7 mouse cellular contexts compared by ENCODE assay signal in genomic region chr6:30549231-30549761, GRCm38 (mm10). TPM values are rescaled to one million over a fixed set of nuclear protein-coding genes. Genes with fewer than 3 reads are reported as not detected.
DNase-seq lines count a peak whose midpoint lies in the region; ATAC-seq and TF ChIP-seq lines count a peak whose summit lies in the region.

No protein-coding gene starts in this region.

- H3K27ac ChIP-seq in ES-Bruce4 (ENCODE audit: insufficient read depth, low read length), result peak overlapping the region; percentile 53; the same call in 1 of the 2 replicates
- H3K27ac ChIP-seq in forebrain, embryonic 14.5 days (ENCODE audit: low read depth, low read length), result peak overlapping the region; percentile 55
- peak overlapping the region; percentile 92 for H3K27ac ChIP-seq in limb, embryonic 15.5 days
- peak overlapping the region; percentile 61 for H3K27ac ChIP-seq in stomach, embryonic 16.5 days (ENCODE audit: low read length)

- H3ac ChIP-seq in C2C12 (ENCODE audit: control insufficient read depth, insufficient read length, low read depth), result no peak overlapping the region

- no peaks in the 10 kb centered on the region for H3K79me2 ChIP-seq in C2C12 (ENCODE audit: control insufficient read depth, insufficient read depth)

- H3K9ac ChIP-seq in ES-Bruce4 (ENCODE audit: low read depth, poor library complexity, severe bottlenecking), result peak overlapping the region; percentile 15; the same call in 1 of the 2 replicates
- H3K9ac ChIP-seq in forebrain, embryonic 14.5 days (ENCODE audit: low read length), result no peak overlapping the region
- H3K9ac ChIP-seq in limb, embryonic 15.5 days, result no peak overlapping the region
- peak overlapping the region; percentile 15; the same call in 1 of the 2 replicates for H3K9ac ChIP-seq in stomach, embryonic 16.5 days (ENCODE audit: low read length)

- H3K4me3 ChIP-seq in C2C12 (ENCODE audit: insufficient read depth, poor library complexity, severe bottlenecking), result no peak overlapping the region
- H3K4me3 ChIP-seq in ES-Bruce4 (ENCODE audit: low read depth, low read length), result no peak overlapping the region
- H3K4me3 ChIP-seq in forebrain, embryonic 14.5 days (ENCODE audit: low read depth, low read length), result no peak overlapping the region
- H3K4me3 ChIP-seq in limb, embryonic 15.5 days, result no peak overlapping the region
- H3K4me3 ChIP-seq in stomach, embryonic 16.5 days (replicated peaks; ENCODE audit: low read length), result no peak overlapping the region

- TF ChIP-seq CTCF in C2C12 (IDR thresholded peaks at IDR 0.05; ENCODE audit: control insufficient read depth, insufficient read depth, insufficient read length) (no peak), ES-Bruce4 (IDR thresholded peaks at IDR 0.05; ENCODE audit: low read depth, low read length) (no peak)

- TF ChIP-seq EP300 in ES-Bruce4 (IDR thresholded peaks at IDR 0.05; ENCODE audit: insufficient read depth, low read depth, low read length), result no peak

- H3K4me1 ChIP-seq in ES-Bruce4 (ENCODE audit: control insufficient read depth, insufficient read depth, low read length), result no peaks in the 10 kb centered on the region
- H3K4me1 ChIP-seq in forebrain, embryonic 14.5 days (ENCODE audit: control insufficient read depth, insufficient read depth, low read length), result peaks cover 33% of the 10 kb centered on the region
- peaks cover 60% of the 10 kb centered on the region for H3K4me1 ChIP-seq in limb, embryonic 15.5 days
- H3K4me1 ChIP-seq in stomach, embryonic 16.5 days (ENCODE audit: control insufficient read depth, insufficient read depth, low read length), result peaks cover 15% of the 10 kb centered on the region

- TF ChIP-seq POLR2A in ES-Bruce4 (IDR thresholded peaks at IDR 0.05; ENCODE audit: insufficient read depth, low read length), result no peak

- no peaks in the 10 kb centered on the region for H3K79me3 ChIP-seq in C2C12 (ENCODE audit: low read depth)

- H3K4me2 ChIP-seq in forebrain, embryonic 14.5 days (ENCODE audit: low read length), result peak overlapping the region; percentile 6; the same call in 1 of the 2 replicates
- peak overlapping the region; percentile 28 for H3K4me2 ChIP-seq in limb, embryonic 15.5 days
- H3K4me2 ChIP-seq in stomach, embryonic 16.5 days (ENCODE audit: low read depth, low read length), result 0 out of 2 replicates have a peak overlapping the region, but pooled peaks have one; percentile 10

- no peaks in the 10 kb centered on the region for H3K36me3 ChIP-seq in C2C12 (ENCODE audit: control insufficient read depth, insufficient read depth)
- H3K36me3 ChIP-seq in ES-Bruce4 (ENCODE audit: control insufficient read depth, insufficient read depth, low read length, poor library complexity, severe bottlenecking), result no peaks in the 10 kb centered on the region
- no peaks in the 10 kb centered on the region for H3K36me3 ChIP-seq in forebrain, embryonic 14.5 days (ENCODE audit: control insufficient read depth, insufficient read depth, low read length)
- H3K36me3 ChIP-seq in limb, embryonic 15.5 days, result no peaks in the 10 kb centered on the region
- no peaks in the 10 kb centered on the region for H3K36me3 ChIP-seq in stomach, embryonic 16.5 days (ENCODE audit: control insufficient read depth, insufficient read depth, low read length)

- no peaks in the 10 kb centered on the region for H3K27me3 ChIP-seq in C2C12 (ENCODE audit: control insufficient read depth, insufficient read depth, insufficient read length)
- no peaks in the 10 kb centered on the region for H3K27me3 ChIP-seq in ES-Bruce4 (ENCODE audit: control insufficient read depth, insufficient read depth, low read length, poor library complexity, severe bottlenecking)
- H3K27me3 ChIP-seq in forebrain, embryonic 14.5 days (replicated peaks; ENCODE audit: control insufficient read depth, insufficient read depth, low read length), result no peaks in the 10 kb centered on the region
- H3K27me3 ChIP-seq in limb, embryonic 15.5 days, result no peaks in the 10 kb centered on the region
- H3K27me3 ChIP-seq in stomach, embryonic 16.5 days (ENCODE audit: control insufficient read depth, insufficient read depth, low read length), result no peaks in the 10 kb centered on the region

- H3K9me3 ChIP-seq in ES-Bruce4 (replicated peaks; ENCODE audit: control insufficient read depth, insufficient read depth, low read length, poor library complexity, severe bottlenecking), result no peaks in the 10 kb centered on the region
- H3K9me3 ChIP-seq in forebrain, embryonic 14.5 days (replicated peaks; ENCODE audit: control insufficient read depth, low read length), result no peaks in the 10 kb centered on the region
- no peaks in the 10 kb centered on the region for H3K9me3 ChIP-seq in limb, embryonic 15.5 days
- no peaks in the 10 kb centered on the region for H3K9me3 ChIP-seq in stomach, embryonic 16.5 days (replicated peaks; ENCODE audit: control insufficient read depth, low read length)

- ATAC-seq in forebrain, embryonic 14.5 days, result no peak
- ATAC-seq in limb, embryonic 15.5 days (ENCODE audit: insufficient number of reproducible peaks, low FRiP score, low TSS enrichment, low read depth), result peak; percentile 66; the same call in 1 of the 2 replicates
- ATAC-seq in stomach, embryonic 16.5 days (ENCODE audit: insufficient read depth, low FRiP score), result no peak

- DNase-seq in forebrain, embryonic 14.5 days (ENCODE audit: low spot score), result no peak
- DNase-seq in frontal cortex, postnatal 25 days (ENCODE audit: low spot score in 2 of 2), result no peak
- no peak for DNase-seq in thymus, postnatal 14 days

- WGBS in forebrain, embryonic 14.5 days, result 8% methylated on average over 15 of the region's 15 CpGs
- WGBS in limb, embryonic 15.5 days, result 8% methylated on average over 15 of the region's 15 CpGs
- 16% methylated on average over 15 of the region's 15 CpGs for WGBS in stomach, embryonic 16.5 days

TF ChIP-seq in C2C12, 6 proteins besides CTCF, POLR2A, EP300 and RAD21:
- TF ChIP-seq MYOG (IDR thresholded peaks at IDR 0.05; ENCODE audit: control insufficient read depth, extremely low read depth, insufficient read length) (no peak), CEBPB (IDR thresholded peaks at IDR 0.05; ENCODE audit: low read depth) (peak; percentile 38), USF1 (IDR thresholded peaks at IDR 0.05; ENCODE audit: low read depth) (no peak), MAX (IDR thresholded peaks at IDR 0.05) (no peak)

RNA-seq across cellular contexts. Expression of gene Cpa2, which starts 7.9 kb away (rescaled TPM):
- polyA plus RNA-seq in C2C12 (2012; fragmentation: generic; extraction: Trizol) (not detected), ES-Bruce4 (2011; ENCODE audit: insufficient read depth, insufficient read length, low read depth, missing spikeins) (1.5 TPM in 1 of 2 replicates, not detected in the other)
- 4.5 and 5.4 TPM in 2 replicates for polyA plus RNA-seq in forebrain, embryonic 14.5 days (2014; fragmentation: Nextera tagmentation; extraction: Ambion mirVana)
- 4.8 and 6.7 TPM in 2 replicates for polyA plus RNA-seq in limb, embryonic 15.5 days (2015; fragmentation: Nextera tagmentation; extraction: Ambion mirVana)
- 688 and 708 TPM in 2 replicates for polyA plus RNA-seq in stomach, embryonic 16.5 days (2015; fragmentation: Nextera tagmentation; extraction: Ambion mirVana)

RNA-seq across cellular contexts. Expression of gene Cpa4, which starts 18.9 kb away (rescaled TPM):
- polyA plus RNA-seq in C2C12 (2012; fragmentation: generic; extraction: Trizol) (not detected), ES-Bruce4 (2011; ENCODE audit: insufficient read depth, insufficient read length, low read depth, missing spikeins) (not detected in 2 replicates)
- 2.3 and 2.8 TPM in 2 replicates for polyA plus RNA-seq in forebrain, embryonic 14.5 days (2014; fragmentation: Nextera tagmentation; extraction: Ambion mirVana)
- polyA plus RNA-seq in limb, embryonic 15.5 days (2015; fragmentation: Nextera tagmentation; extraction: Ambion mirVana), result 5.2 and 6.3 TPM in 2 replicates
- 1.4 and 1.5 TPM in 2 replicates for polyA plus RNA-seq in stomach, embryonic 16.5 days (2015; fragmentation: Nextera tagmentation; extraction: Ambion mirVana)

RNA-seq across cellular contexts. Expression of gene Ssmem1, which starts 39.6 kb away (rescaled TPM):
- polyA plus RNA-seq in C2C12 (2012; fragmentation: generic; extraction: Trizol) (0.05 TPM), ES-Bruce4 (2011; ENCODE audit: insufficient read depth, insufficient read length, low read depth, missing spikeins) (not detected in 2 replicates)
- polyA plus RNA-seq in forebrain, embryonic 14.5 days (2014; fragmentation: Nextera tagmentation; extraction: Ambion mirVana), result 0.16 and 0.20 TPM in 2 replicates
- polyA plus RNA-seq in limb, embryonic 15.5 days (2015; fragmentation: Nextera tagmentation; extraction: Ambion mirVana), result 0.14 TPM in 1 of 2 replicates, not detected in the other
- polyA plus RNA-seq in stomach, embryonic 16.5 days (2015; fragmentation: Nextera tagmentation; extraction: Ambion mirVana), result not detected in 2 replicates

RNA-seq across cellular contexts. Expression of gene Tmem209, which starts 39.7 kb away (rescaled TPM):
- polyA plus RNA-seq in C2C12 (2012; fragmentation: generic; extraction: Trizol), result 19.5 TPM
- polyA plus RNA-seq in ES-Bruce4 (2011; ENCODE audit: insufficient read depth, insufficient read length, low read depth, missing spikeins), result 126 and 130 TPM in 2 replicates
- polyA plus RNA-seq in forebrain, embryonic 14.5 days (2014; fragmentation: Nextera tagmentation; extraction: Ambion mirVana), result 37.8 and 44.5 TPM in 2 replicates
- 28.0 and 28.1 TPM in 2 replicates for polyA plus RNA-seq in limb, embryonic 15.5 days (2015; fragmentation: Nextera tagmentation; extraction: Ambion mirVana)
- 29.9 and 31.6 TPM in 2 replicates for polyA plus RNA-seq in stomach, embryonic 16.5 days (2015; fragmentation: Nextera tagmentation; extraction: Ambion mirVana)

Comparison
In these comparisons a context has a peak if more than half of its experiments do, and no peak if none do; other contexts are left out.
1. H3K9ac ChIP-seq: peak in ES-Bruce4 (single experiment) and stomach, embryonic 16.5 days (single experiment); none in forebrain, embryonic 14.5 days (single experiment) and limb, embryonic 15.5 days (single experiment).
2. RNA of gene Cpa2, which starts 7.9 kb away (polyA plus RNA-seq): 688 to 708 TPM in stomach, embryonic 16.5 days; 4.5 to 5.4 TPM in forebrain, embryonic 14.5 days, 4.8 to 6.7 TPM in limb, embryonic 15.5 days, 1.5 TPM in ES-Bruce4 and not detected in C2C12 (single experiment); every median in the first group is over 10 times any median in the second.
3. Peak in every context shown above with its lines, with median percentiles within 50 percentile points of each other: H3K27ac ChIP-seq and H3K4me2 ChIP-seq.